Mouse (Mus musculus) midbrain, postnatal 0 days (tissue): ENCODE measurements around the gene Capn15. TPM values are rescaled to one million over a fixed set of nuclear protein-coding genes. Genes with fewer than 3 reads are reported as not detected.

Experiments used
- ATAC-seq: fragments of 200-750 bp; cut with Nextera tagmentation; 2 replicates; pipeline ENCODE4 v1.8.0; 2017; ENCODE audit warnings: moderate number of reproducible peaks, mild to moderate bottlenecking, moderate TSS enrichment, moderate library complexity; ENCODE audit not compliant: low FRiP score
- DNase-seq: peaks from one replicate; pipeline ENCODE4 v3.0.0-alpha.2; 2015; ENCODE audit warnings: low spot score
- H3K27ac ChIP-seq: fragments of 300-500 bp; sonication (generic); 2 replicates; pipeline ENCODE4 v1.5.1; 2014; ENCODE audit warnings: low read depth, mild to moderate bottlenecking, low read length, mixed read lengths
- H3K27me3 ChIP-seq: fragments of 300-500 bp; sonication (generic); 2 replicates; pipeline ENCODE4 v1.6.1; 2014; ENCODE audit warnings: low read length, control low read depth, mixed read lengths; ENCODE audit not compliant: insufficient read depth
- H3K36me3 ChIP-seq: fragments of 300-500 bp; sonication (generic); 2 replicates; pipeline ENCODE4 v1.6.1; 2014; ENCODE audit warnings: low read length, control low read depth, mixed read lengths; ENCODE audit not compliant: insufficient read depth
- H3K4me1 ChIP-seq: fragments of 300-500 bp; sonication (generic); 2 replicates; pipeline ENCODE4 v1.6.1; 2014; ENCODE audit warnings: mild to moderate bottlenecking, control low read depth, antibody characterized with exemption, low read length, mixed read lengths; ENCODE audit not compliant: insufficient read depth
- H3K4me2 ChIP-seq: fragments of 300-500 bp; sonication (generic); 2 replicates; pipeline ENCODE4 v1.6.1; 2014; ENCODE audit warnings: low read depth, mild to moderate bottlenecking, low read length, mixed read lengths; ENCODE audit not compliant: poor library complexity, severe bottlenecking
- H3K4me3 ChIP-seq: fragments of 300-500 bp; sonication (generic); 2 replicates; pipeline ENCODE4 v1.5.1; 2014; ENCODE audit warnings: low read depth, mild to moderate bottlenecking, low read length, moderate library complexity
- H3K9ac ChIP-seq: fragments of 300-500 bp; sonication (generic); replicated peaks from 2 replicates; pipeline ENCODE4 v1.6.1; 2014; ENCODE audit warnings: mild to moderate bottlenecking, low read length, moderate library complexity, mixed read lengths; ENCODE audit not compliant: poor library complexity, severe bottlenecking
- H3K9me3 ChIP-seq: fragments of 300-500 bp; sonication (generic); 2 replicates; pipeline ENCODE4 v1.6.1; 2016; ENCODE audit warnings: low read length, control low read depth
- CTCF ChIP-seq: IDR thresholded peaks from 2 replicates; pipeline ENCODE4 v1.5.1; 2016; ENCODE audit warnings: antibody characterized with exemption, mild to moderate bottlenecking
- WGBS: fragments of 180-500 bp; shearing (Covaris S2); extraction: QIAGEN DNeasy Blood & Tissue Kit; methylation state at CpG from one replicate; pipeline ENCODE4 v1.1.7; 2014; 5-methylcytosine and 5-hydroxymethylcytosine counted together
- polyA plus RNA-seq: library from polyadenylated mRNA; unstranded; fragments of >200 nt; fragmentation: Nextera tagmentation; extraction: Ambion mirVana; gene quantifications from 2 replicates; pipeline ENCODE4 v1.2.1, GENCODE M21; 2015
- total RNA-seq: library from RNA; depleted of rRNA; stranded (reverse); fragments of >200 nt; gene quantifications from 2 replicates; pipeline ENCODE4 v1.2.3, GENCODE M21; 2014

The Capn15 gene
- total and polyA plus RNA-seq, 2 experiments from 2014 or later = 20.1 to 29.7 TPM

- 0% methylated on average over 34 of the region's 40 CpGs for WGBS
- ATAC-seq (peak; percentile 98), DNase-seq (peak; percentile 100)
- peak; percentile 30; the same call in 1 of the 2 replicates for TF ChIP-seq CTCF
- no peaks in the 10 kb centered on the region for H3K27me3 ChIP-seq
- H3K9me3 ChIP-seq = no peaks in the 10 kb centered on the region
- peak overlapping the region; percentile 63 for H3K4me2 ChIP-seq
- peak overlapping the region; percentile 86 for H3K27ac ChIP-seq
- peaks cover 8% of the 10 kb centered on the region for H3K36me3 ChIP-seq
- peaks cover 10% of the 10 kb centered on the region for H3K4me1 ChIP-seq
- peak overlapping the region; percentile 50 for H3K9ac ChIP-seq
- H3K4me3 ChIP-seq = peak overlapping the region; percentile 73
Measured at GRCm38 (mm10) chr17:25919786-25920642, 65.6 kb downstream of the Capn15 start.

DNA sequence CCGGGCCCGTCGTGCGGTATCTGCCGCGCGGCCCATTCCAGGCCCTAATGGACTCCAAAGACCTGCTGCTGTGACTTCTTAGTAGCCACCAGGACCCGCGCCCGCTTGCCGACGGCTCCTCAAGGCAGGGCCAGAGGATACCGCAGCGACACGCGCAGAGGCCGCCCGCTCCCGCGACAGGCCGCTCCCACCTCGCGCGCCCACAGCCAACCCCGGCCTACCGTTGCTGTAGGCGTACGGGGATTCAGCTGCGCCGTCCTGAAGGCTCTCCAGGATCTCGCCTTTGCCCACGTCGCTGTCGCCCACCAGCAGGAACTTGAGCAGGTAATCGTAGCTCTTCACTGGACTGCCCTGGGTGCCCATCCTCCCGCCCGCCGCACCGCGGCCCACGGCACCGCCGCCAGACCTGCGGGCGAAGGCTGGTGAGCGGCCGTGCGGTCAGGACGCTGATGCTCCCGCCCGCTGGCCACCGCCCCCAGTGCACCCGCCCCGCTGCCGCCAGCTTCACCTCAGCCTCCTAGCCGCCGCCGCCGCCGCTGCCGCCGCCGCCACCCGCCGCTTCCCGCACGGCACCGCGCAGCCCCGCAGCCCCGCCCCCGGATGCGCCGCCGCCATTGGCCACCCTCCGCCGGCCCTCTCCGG is 66.3 kb downstream of the Capn15 start, which contains the start of gene Rab40c:
Gene Rab40c (minus strand): TSS at position 584 of the 642 bp plus-strand sequence.
- H3K9ac ChIP-seq = peak within 1 kb of the TSS; percentile 77
- no peak for TF ChIP-seq CTCF
- H3K36me3 ChIP-seq = peaks cover 8% of the 10 kb centered on the region
- ATAC-seq (peak; percentile 12; the same call in 1 of the 2 replicates), DNase-seq (peak; percentile 28)
- H3K4me3 ChIP-seq = peak within 1 kb of the TSS; percentile 73
- H3K27ac ChIP-seq = peak within 1 kb of the TSS; percentile 86
- H3K4me2 ChIP-seq = peak within 1 kb of the TSS; percentile 63
- no peaks in the 10 kb centered on the region for H3K27me3 ChIP-seq
- peaks cover 10% of the 10 kb centered on the region for H3K4me1 ChIP-seq
- WGBS = under 1% methylated on average over 55 of the region's 78 CpGs
- no peaks in the 10 kb centered on the region for H3K9me3 ChIP-seq

- WGBS = 83% methylated on average over 9 of the region's 9 CpGs
- DNase-seq (no peak), ATAC-seq (no peak)
- peak overlapping the region; percentile 73 for H3K4me3 ChIP-seq
- H3K9ac ChIP-seq = peak overlapping the region; percentile 77
- no peaks in the 10 kb centered on the region for H3K9me3 ChIP-seq
- peaks cover 10% of the 10 kb centered on the region for H3K4me1 ChIP-seq
- 0 out of 2 replicates have a peak overlapping the region, but pooled peaks have one; percentile 84 for H3K27ac ChIP-seq
- peak overlapping the region; percentile 63 for H3K4me2 ChIP-seq
- H3K27me3 ChIP-seq = no peaks in the 10 kb centered on the region
- no peak for TF ChIP-seq CTCF
- H3K36me3 ChIP-seq = peaks cover 8% of the 10 kb centered on the region
Measured at GRCm38 (mm10) chr17:25918037-25918750, 67.4 kb downstream of the Capn15 start.

DNA sequence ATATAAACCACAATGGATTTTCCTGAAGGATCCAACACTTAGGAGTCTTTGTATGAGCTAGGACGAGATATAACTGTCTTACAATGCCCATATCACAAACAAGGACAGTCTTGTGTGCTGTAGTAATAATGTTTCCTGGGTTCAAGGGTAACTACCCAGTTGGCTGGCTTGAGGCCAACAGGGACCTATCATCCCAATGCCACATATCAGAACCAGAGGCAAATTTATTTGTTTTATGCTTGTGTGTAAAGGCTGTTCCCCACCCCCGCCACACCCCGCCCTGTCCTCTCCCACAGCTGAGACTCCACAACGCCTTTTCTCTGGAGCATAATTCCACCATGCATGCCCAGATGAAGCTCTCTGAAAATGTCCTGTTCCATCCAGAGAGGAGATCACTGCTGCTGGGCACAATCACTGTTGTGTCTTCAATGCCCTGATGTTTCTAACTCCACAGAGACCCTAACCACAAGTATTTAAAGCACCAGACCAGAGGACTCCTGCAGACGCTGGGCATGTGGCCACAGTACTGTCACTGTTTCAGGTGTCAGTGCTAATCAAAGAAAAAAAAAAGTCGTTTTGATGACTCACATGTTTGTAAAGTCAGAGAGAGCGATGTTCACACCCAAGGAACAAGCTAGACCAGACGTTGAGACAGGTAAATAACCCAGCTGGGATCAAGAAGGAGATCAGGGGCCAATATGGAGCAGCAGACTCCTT is 68.5 kb downstream of the Capn15 start:
- Histone ChIP-seq H3K9me3 (no peaks in the 10 kb centered on the region), H3K9ac (peak overlapping the region; percentile 77; the same call in 1 of the 2 replicates), H3K27me3 (no peaks in the 10 kb centered on the region), H3K4me1 (peaks cover 10% of the 10 kb centered on the region), H3K4me3 (no peak overlapping the region), H3K4me2 (no peak overlapping the region), H3K36me3 (peaks cover 8% of the 10 kb centered on the region), H3K27ac (no peak overlapping the region)
- ATAC-seq = no peak
- no peak for TF ChIP-seq CTCF
- DNase-seq = no peak
- WGBS = 89% methylated on average over 8 of the region's 8 CpGs

DNA sequence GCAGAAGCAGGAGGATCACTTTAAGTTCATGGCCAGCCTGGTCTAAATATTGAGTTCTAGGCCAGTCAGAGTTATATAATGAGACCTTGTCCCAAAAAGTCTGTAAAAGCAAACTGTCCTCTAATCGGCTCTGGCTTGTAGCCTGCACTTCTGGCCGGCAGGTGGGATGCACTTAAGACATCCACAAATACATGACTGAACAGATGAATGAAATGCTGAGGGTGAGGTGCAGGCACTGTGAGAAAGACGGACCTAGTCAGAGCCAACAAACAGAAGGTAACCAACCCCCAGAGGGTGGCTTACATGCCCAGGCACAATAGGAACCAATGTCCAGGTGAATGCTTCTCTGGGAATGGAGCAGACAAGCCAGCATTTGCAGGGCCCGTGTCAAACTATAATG is 71.3 kb downstream of the Capn15 start:
- H3K27ac ChIP-seq = no peak overlapping the region
- H3K9me3 ChIP-seq = no peaks in the 10 kb centered on the region
- no peak overlapping the region for H3K4me2 ChIP-seq
- H3K4me1 ChIP-seq = peaks cover 10% of the 10 kb centered on the region
- WGBS = 82% methylated on average over 4 of the region's 4 CpGs
- no peak for DNase-seq
- H3K9ac ChIP-seq = no peak overlapping the region
- no peak for TF ChIP-seq CTCF
- no peak overlapping the region for H3K4me3 ChIP-seq
- H3K36me3 ChIP-seq = peaks cover 8% of the 10 kb centered on the region
- no peaks in the 10 kb centered on the region for H3K27me3 ChIP-seq
- no peak for ATAC-seq
